In genomic region chr2:178119561-178120355, GRCm38 (mm10) we compare ENCODE assay signal across 8 mouse cellular contexts. TPM values are rescaled to one million over a fixed set of nuclear protein-coding genes. Genes with fewer than 3 reads are reported as not detected.
DNase-seq lines count a peak whose midpoint lies in the region; ATAC-seq and TF ChIP-seq lines count a peak whose summit lies in the region.

No protein-coding gene starts in this region.

- ATAC-seq in heart, embryonic 12.5 days (ENCODE audit: insufficient number of reproducible peaks, low FRiP score), result no peak
- no peak for ATAC-seq in embryonic facial prominence, embryonic 14.5 days (ENCODE audit: low read depth)
- ATAC-seq in limb, embryonic 13.5 days (ENCODE audit: low FRiP score, low read depth), result no peak
- ATAC-seq in erythroblast, adult 5-6 weeks (replicated peaks; ENCODE audit: low FRiP score, poor library complexity, severe bottlenecking), result no peak
- ATAC-seq in megakaryocyte progenitor cell, adult 5-6 weeks (replicated peaks; ENCODE audit: poor library complexity), result no peak

- no peak for DNase-seq in heart, adult 9 months (ENCODE audit: low spot score in 2 of 2)
- DNase-seq in embryonic facial prominence, embryonic 14.5 days (ENCODE audit: low spot score), result no peak
- DNase-seq in left cerebral cortex, postnatal 14 days (ENCODE audit: low spot score in 2 of 2), result no peak

- 16% methylated on average over 19 of the region's 19 CpGs for WGBS in heart, embryonic 12.5 days
- 25% methylated on average over 19 of the region's 19 CpGs for WGBS in embryonic facial prominence, embryonic 14.5 days
- 20% methylated on average over 19 of the region's 19 CpGs for WGBS in limb, embryonic 13.5 days

- peak overlapping the region; percentile 43 for H3K4me3 ChIP-seq in heart, embryonic 12.5 days
- H3K4me3 ChIP-seq in E14TG2a.4 (replicated peaks; ENCODE audit: low read length), result peak overlapping the region; percentile 80
- peak overlapping the region; percentile 44 for H3K4me3 ChIP-seq in embryonic facial prominence, embryonic 14.5 days (ENCODE audit: low read depth, low read length)
- H3K4me3 ChIP-seq in limb, embryonic 13.5 days, result peak overlapping the region; percentile 49

- H3K27ac ChIP-seq in heart, embryonic 12.5 days (ENCODE audit: poor library complexity, severe bottlenecking), result no peak overlapping the region
- no peak overlapping the region for H3K27ac ChIP-seq in embryonic facial prominence, embryonic 14.5 days (replicated peaks; ENCODE audit: low read depth, low read length)
- no peak overlapping the region for H3K27ac ChIP-seq in limb, embryonic 13.5 days

- H3K4me1 ChIP-seq in heart, embryonic 12.5 days (replicated peaks), result peaks cover 9% of the 10 kb centered on the region; the same call in 1 of the 2 replicates
- H3K4me1 ChIP-seq in E14TG2a.4 (replicated peaks; ENCODE audit: low read depth, low read length), result peaks cover 44% of the 10 kb centered on the region
- peaks cover 19% of the 10 kb centered on the region for H3K4me1 ChIP-seq in embryonic facial prominence, embryonic 14.5 days (ENCODE audit: control insufficient read depth, insufficient read depth, low read length)
- H3K4me1 ChIP-seq in limb, embryonic 13.5 days, result peaks cover 27% of the 10 kb centered on the region

- 0 out of 2 replicates have a peak overlapping the region, but pooled peaks have one; percentile 49 for H3K9ac ChIP-seq in heart, embryonic 12.5 days
- H3K9ac ChIP-seq in embryonic facial prominence, embryonic 14.5 days (ENCODE audit: low read depth, low read length), result no peak overlapping the region
- H3K9ac ChIP-seq in limb, embryonic 13.5 days, result peak overlapping the region; percentile 62

- intact Hi-C loops in left cerebral cortex, postnatal 14 days (cut with DNase I), result no loop called here

- no peaks in the 10 kb centered on the region for H3K9me3 ChIP-seq in heart, embryonic 12.5 days (replicated peaks)
- no peaks in the 10 kb centered on the region for H3K9me3 ChIP-seq in E14TG2a.4 (ENCODE audit: low read length)
- H3K9me3 ChIP-seq in embryonic facial prominence, embryonic 14.5 days (ENCODE audit: control insufficient read depth, low read length), result no peaks in the 10 kb centered on the region
- H3K9me3 ChIP-seq in limb, embryonic 13.5 days, result no peaks in the 10 kb centered on the region

- H3K36me3 ChIP-seq in heart, embryonic 12.5 days, result no peaks in the 10 kb centered on the region
- no peaks in the 10 kb centered on the region for H3K36me3 ChIP-seq in E14TG2a.4 (ENCODE audit: insufficient read depth, low read length)
- no peaks in the 10 kb centered on the region for H3K36me3 ChIP-seq in embryonic facial prominence, embryonic 14.5 days (ENCODE audit: control insufficient read depth, insufficient read depth, low read length)
- no peaks in the 10 kb centered on the region for H3K36me3 ChIP-seq in limb, embryonic 13.5 days

- peak overlapping the region; percentile 90 for H3K4me2 ChIP-seq in heart, embryonic 12.5 days
- peak overlapping the region; percentile 87 for H3K4me2 ChIP-seq in embryonic facial prominence, embryonic 14.5 days (ENCODE audit: low read depth, low read length)
- peak overlapping the region; percentile 97 for H3K4me2 ChIP-seq in limb, embryonic 13.5 days (replicated peaks)

- peaks cover 66% of the 10 kb centered on the region for H3K27me3 ChIP-seq in heart, embryonic 12.5 days (replicated peaks)
- peaks cover 88% of the 10 kb centered on the region for H3K27me3 ChIP-seq in E14TG2a.4 (ENCODE audit: insufficient read depth, low read length)
- peaks cover 17% of the 10 kb centered on the region for H3K27me3 ChIP-seq in embryonic facial prominence, embryonic 14.5 days (replicated peaks; ENCODE audit: control insufficient read depth, insufficient read depth, low read length)
- H3K27me3 ChIP-seq in limb, embryonic 13.5 days, result peaks cover 23% of the 10 kb centered on the region

- no peak for TF ChIP-seq CTCF in E14TG2a.4 (conservative IDR thresholded peaks at IDR 0.05; ENCODE audit: low read length)

RNA-seq across cellular contexts. Expression of gene Phactr3, which starts 1.0 kb away (rescaled TPM):
- polyA plus RNA-seq in heart, embryonic 12.5 days (2016; fragmentation: Nextera tagmentation; extraction: Ambion mirVana), result 10.1 TPM in 2 replicates
- 1.8 and 2.1 TPM in 2 replicates for polyA plus RNA-seq in embryonic facial prominence, embryonic 14.5 days (2014; fragmentation: Nextera tagmentation; extraction: Ambion mirVana)
- polyA plus RNA-seq in limb, embryonic 13.5 days (2015; fragmentation: Nextera tagmentation; extraction: Ambion mirVana), result 1.2 TPM in 2 replicates
- not detected in 2 replicates for total RNA-seq in erythroblast, adult 5-6 weeks (2015; ENCODE audit: low replicate concordance)
- not detected in 2 replicates for total RNA-seq in erythroblast, adult 5-6 weeks (2017; ENCODE audit: low replicate concordance)
- 100 to 1,000 TPM; 144 to 146 TPM for total RNA-seq in left cerebral cortex, postnatal 14 days (2021)
- total RNA-seq in megakaryocyte progenitor cell, adult 5-6 weeks (2015), result 0.05 TPM in 1 of 2 replicates, not detected in the other
- total RNA-seq in megakaryocyte progenitor cell, adult 5-6 weeks (2017), result not detected in 2 replicates

RNA-seq across cellular contexts. Expression of gene Zfp931, which starts 41.5 kb away (rescaled TPM):
- 12.2 and 14.4 TPM in 2 replicates for polyA plus RNA-seq in heart, embryonic 12.5 days (2016; fragmentation: Nextera tagmentation; extraction: Ambion mirVana)
- polyA plus RNA-seq in embryonic facial prominence, embryonic 14.5 days (2014; fragmentation: Nextera tagmentation; extraction: Ambion mirVana), result 17.1 and 19.0 TPM in 2 replicates
- polyA plus RNA-seq in limb, embryonic 13.5 days (2015; fragmentation: Nextera tagmentation; extraction: Ambion mirVana), result 16.9 and 18.6 TPM in 2 replicates
- total RNA-seq in erythroblast, adult 5-6 weeks (2015; ENCODE audit: low replicate concordance), result 0.77 and 2.5 TPM in 2 replicates
- 1.5 and 4.2 TPM in 2 replicates for total RNA-seq in erythroblast, adult 5-6 weeks (2017; ENCODE audit: low replicate concordance)
- total RNA-seq in left cerebral cortex, postnatal 14 days (2021), result 10 to 100 TPM; 19.6 to 20.2 TPM
- total RNA-seq in megakaryocyte progenitor cell, adult 5-6 weeks (2015), result 14.6 and 15.5 TPM in 2 replicates
- total RNA-seq in megakaryocyte progenitor cell, adult 5-6 weeks (2017), result 14.3 and 16.4 TPM in 2 replicates

Comparison
In these comparisons a context has a peak if more than half of its experiments do, and no peak if none do; other contexts are left out.
1. RNA of gene Phactr3, which starts 1.0 kb away (total RNA-seq): 144 to 146 TPM in left cerebral cortex, postnatal 14 days; 0.05 TPM in megakaryocyte progenitor cell, adult 5-6 weeks and not detected in erythroblast, adult 5-6 weeks; every median in the first group is over 100 times any median in the second.
2. Peak in every context shown above with its lines, with median percentiles within 50 percentile points of each other: H3K4me2 ChIP-seq and H3K4me3 ChIP-seq.